In the genomic region with DNA sequence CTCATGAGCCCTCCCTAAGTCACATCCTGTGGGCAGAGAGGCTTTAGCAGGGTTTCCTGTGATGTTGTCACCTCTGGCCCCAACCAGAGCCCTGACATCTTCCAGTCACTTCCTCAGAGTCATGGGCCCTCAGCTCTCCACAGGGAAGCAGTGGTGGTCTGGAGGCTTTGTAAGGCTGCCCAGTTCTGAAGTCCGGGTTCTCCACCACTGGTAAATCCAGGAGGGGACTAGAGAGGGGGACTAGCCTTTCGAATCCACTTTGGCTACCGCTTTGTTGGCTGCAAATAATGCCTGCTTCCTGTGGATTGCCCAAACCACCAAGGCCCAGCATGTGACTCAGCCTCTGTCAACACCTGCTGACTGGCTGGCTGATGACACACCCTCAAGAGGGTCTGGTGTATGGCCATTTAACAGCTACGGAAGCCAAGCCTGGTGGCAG, we compare ENCODE assay signal across 8 mouse cellular contexts. TPM values are rescaled to one million over a fixed set of nuclear protein-coding genes. Genes with fewer than 3 reads are reported as not detected.
DNase-seq lines count a peak whose midpoint lies in the region; ATAC-seq and TF ChIP-seq lines count a peak whose summit lies in the region.

No protein-coding gene starts in this region.

- no peak overlapping the region for H3K4me2 ChIP-seq in kidney, embryonic 14.5 days (replicated peaks; ENCODE audit: low read depth, low read length)
- H3K4me2 ChIP-seq in hindbrain, postnatal 0 days (ENCODE audit: low read depth, low read length): no peak overlapping the region

- H3K4me1 ChIP-seq in kidney, embryonic 14.5 days (ENCODE audit: control insufficient read depth, insufficient read depth, low read length): peaks cover 12% of the 10 kb centered on the region
- H3K4me1 ChIP-seq in hindbrain, postnatal 0 days (ENCODE audit: insufficient read depth, low read length): peaks cover 17% of the 10 kb centered on the region

- no peak for ATAC-seq in kidney, embryonic 14.5 days (ENCODE audit: low FRiP score, low TSS enrichment)
- peak; percentile 53 for ATAC-seq in activated CD4-positive, CD25-positive, alpha-beta regulatory T cell, adult 4 months
- no peak for ATAC-seq in hindbrain, postnatal 0 days

- no peaks in the 10 kb centered on the region for H3K27me3 ChIP-seq in kidney, embryonic 14.5 days (ENCODE audit: control insufficient read depth, insufficient read depth, low read length)
- no peaks in the 10 kb centered on the region for H3K27me3 ChIP-seq in hindbrain, postnatal 0 days (ENCODE audit: insufficient read depth, low read length)

- H3K9ac ChIP-seq in kidney, embryonic 14.5 days (ENCODE audit: low read depth, low read length): 0 out of 2 replicates have a peak overlapping the region, but pooled peaks have one; percentile 23
- 0 out of 2 replicates have a peak overlapping the region, but pooled peaks have one; percentile 5 for H3K9ac ChIP-seq in hindbrain, postnatal 0 days (replicated peaks; ENCODE audit: low read length)

- no peaks in the 10 kb centered on the region for H3K9me3 ChIP-seq in kidney, embryonic 14.5 days (ENCODE audit: control insufficient read depth, low read length)
- H3K9me3 ChIP-seq in hindbrain, postnatal 0 days (ENCODE audit: low read length): no peaks in the 10 kb centered on the region

- DNase-seq in kidney, adult 9 months: no peak
- DNase-seq in hindbrain, postnatal 0 days (ENCODE audit: low spot score): no peak
- DNase-seq in lung, postnatal 14 days: peak; percentile 46
- peak; percentile 77 for DNase-seq in yolk sac, embryonic 10.5 days (ENCODE audit: low spot score)
- no peak for DNase-seq in ovary, adult 18-20 months (ENCODE audit: low spot score)
- no peak for DNase-seq in gastrocnemius, adult 18-20 months (ENCODE audit: low spot score)

- WGBS in kidney, embryonic 14.5 days: 67% methylated on average over 4 of the region's 4 CpGs
- 77% methylated on average over 4 of the region's 4 CpGs for WGBS in hindbrain, postnatal 0 days

- H3K36me3 ChIP-seq in kidney, embryonic 14.5 days (ENCODE audit: control insufficient read depth, insufficient read depth, low read length): peaks cover 15% of the 10 kb centered on the region
- H3K36me3 ChIP-seq in hindbrain, postnatal 0 days (ENCODE audit: insufficient read depth, low read length): peaks cover 2% of the 10 kb centered on the region; the same call in 1 of the 2 replicates

- no peak overlapping the region for H3K27ac ChIP-seq in kidney, embryonic 14.5 days (ENCODE audit: low read depth, low read length)
- H3K27ac ChIP-seq in hindbrain, postnatal 0 days: peak overlapping the region; percentile 45; the same call in 1 of the 2 replicates

- TF ChIP-seq CTCF in hindbrain, postnatal 0 days (IDR thresholded peaks at IDR 0.05; ENCODE audit: low read depth): no peak

- no peak overlapping the region for H3K4me3 ChIP-seq in kidney, embryonic 14.5 days (ENCODE audit: low read length)
- no peak overlapping the region for H3K4me3 ChIP-seq in hindbrain, postnatal 0 days (ENCODE audit: low read length)

RNA-seq across cellular contexts. Expression of a gene that starts 2.1 kb away (rescaled TPM):
- polyA plus RNA-seq in kidney, embryonic 14.5 days (2014; fragmentation: Nextera tagmentation; extraction: Ambion mirVana): 105 and 106 TPM in 2 replicates
- polyA plus RNA-seq in activated CD4-positive, CD25-positive, alpha-beta regulatory T cell, adult 4 months (2017; shearing (Covaris generic)): 10 to 100 TPM; 26.2 to 26.4 TPM
- 108 and 116 TPM in 2 replicates for total RNA-seq in hindbrain, postnatal 0 days (2014; rRNA removed)
- polyA plus RNA-seq in hindbrain, postnatal 0 days (2015; fragmentation: Nextera tagmentation; extraction: Ambion mirVana): 61.1 and 65.3 TPM in 2 replicates
- 10 to 100 TPM; 19.3 to 19.9 TPM for total RNA-seq in gastrocnemius, adult 18-20 months (2021)

RNA-seq across cellular contexts. Expression of a gene that starts 5.8 kb away (rescaled TPM):
- polyA plus RNA-seq in kidney, embryonic 14.5 days (2014; fragmentation: Nextera tagmentation; extraction: Ambion mirVana): 19.8 and 25.4 TPM in 2 replicates
- 10 to 100 TPM; 62.2 to 84.6 TPM for polyA plus RNA-seq in activated CD4-positive, CD25-positive, alpha-beta regulatory T cell, adult 4 months (2017; shearing (Covaris generic))
- total RNA-seq in hindbrain, postnatal 0 days (2014; rRNA removed): 43.8 and 56.9 TPM in 2 replicates
- polyA plus RNA-seq in hindbrain, postnatal 0 days (2015; fragmentation: Nextera tagmentation; extraction: Ambion mirVana): 49.5 and 52.8 TPM in 2 replicates
- 1 to 10 TPM; 5.7 to 7.3 TPM for total RNA-seq in gastrocnemius, adult 18-20 months (2021)

RNA-seq across cellular contexts. Expression of a gene that starts 11.1 kb away (rescaled TPM):
- 27.1 and 33.2 TPM in 2 replicates for polyA plus RNA-seq in kidney, embryonic 14.5 days (2014; fragmentation: Nextera tagmentation; extraction: Ambion mirVana)
- 1 to 10 TPM; 3.8 to 6.2 TPM for polyA plus RNA-seq in activated CD4-positive, CD25-positive, alpha-beta regulatory T cell, adult 4 months (2017; shearing (Covaris generic))
- 23.1 and 32.6 TPM in 2 replicates for total RNA-seq in hindbrain, postnatal 0 days (2014; rRNA removed)
- polyA plus RNA-seq in hindbrain, postnatal 0 days (2015; fragmentation: Nextera tagmentation; extraction: Ambion mirVana): 22.8 and 23.4 TPM in 2 replicates
- total RNA-seq in gastrocnemius, adult 18-20 months (2021): 1 to 10 TPM; 4.8 to 5.4 TPM

RNA-seq across cellular contexts. Expression of a gene that starts 25.8 kb away (rescaled TPM):
- not detected in 2 replicates for polyA plus RNA-seq in kidney, embryonic 14.5 days (2014; fragmentation: Nextera tagmentation; extraction: Ambion mirVana)
- polyA plus RNA-seq in activated CD4-positive, CD25-positive, alpha-beta regulatory T cell, adult 4 months (2017; shearing (Covaris generic)): under 1 TPM in 1 of 2 experiments, not detected in 1; 0.99 TPM
- total RNA-seq in hindbrain, postnatal 0 days (2014; rRNA removed): 1.7 and 3.2 TPM in 2 replicates
- polyA plus RNA-seq in hindbrain, postnatal 0 days (2015; fragmentation: Nextera tagmentation; extraction: Ambion mirVana): 3.6 and 5.1 TPM in 2 replicates
- not detected for total RNA-seq in gastrocnemius, adult 18-20 months (2021)

RNA-seq across cellular contexts. Expression of a gene that starts 42.0 kb away (rescaled TPM):
- polyA plus RNA-seq in kidney, embryonic 14.5 days (2014; fragmentation: Nextera tagmentation; extraction: Ambion mirVana): 75.6 and 76.8 TPM in 2 replicates
- polyA plus RNA-seq in activated CD4-positive, CD25-positive, alpha-beta regulatory T cell, adult 4 months (2017; shearing (Covaris generic)): 10 to 100 TPM; 58.9 to 62.2 TPM
- 75.1 and 81.1 TPM in 2 replicates for total RNA-seq in hindbrain, postnatal 0 days (2014; rRNA removed)
- 48.2 and 49.1 TPM in 2 replicates for polyA plus RNA-seq in hindbrain, postnatal 0 days (2015; fragmentation: Nextera tagmentation; extraction: Ambion mirVana)
- total RNA-seq in gastrocnemius, adult 18-20 months (2021): 1 to 10 TPM; 4.1 to 4.8 TPM

Comparison
In these comparisons a context has a peak if more than half of its experiments do, and no peak if none do; other contexts are left out.
1. DNase-seq: peak in lung, postnatal 14 days (single experiment) and yolk sac, embryonic 10.5 days (single experiment); none in kidney, adult 9 months (single experiment), hindbrain, postnatal 0 days (single experiment), ovary, adult 18-20 months (single experiment) and gastrocnemius, adult 18-20 months (single experiment).